Mouse (Mus musculus) spleen, adult 10 weeks (tissue): ENCODE measurements around the gene Marveld1. TPM values are rescaled to one million over a fixed set of nuclear protein-coding genes. Genes with fewer than 3 reads are reported as not detected.

ENCODE experiments used
- polyA plus RNA-seq: library from polyadenylated mRNA; stranded (reverse); fragments of 350-450 nt; fragmentation: Illumina TruSeq; extraction: RNeasy Lipid Tissue Mini Kit (QIAGEN cat#74804); gene quantifications from one replicate; pipeline ENCODE4 v1.2.3, GENCODE M21; 2015; ENCODE audit warnings: low replicate concordance; ENCODE audit not compliant: insufficient read depth

Marveld1 gene
- polyA plus RNA-seq, result 42.8 TPM

DNA sequence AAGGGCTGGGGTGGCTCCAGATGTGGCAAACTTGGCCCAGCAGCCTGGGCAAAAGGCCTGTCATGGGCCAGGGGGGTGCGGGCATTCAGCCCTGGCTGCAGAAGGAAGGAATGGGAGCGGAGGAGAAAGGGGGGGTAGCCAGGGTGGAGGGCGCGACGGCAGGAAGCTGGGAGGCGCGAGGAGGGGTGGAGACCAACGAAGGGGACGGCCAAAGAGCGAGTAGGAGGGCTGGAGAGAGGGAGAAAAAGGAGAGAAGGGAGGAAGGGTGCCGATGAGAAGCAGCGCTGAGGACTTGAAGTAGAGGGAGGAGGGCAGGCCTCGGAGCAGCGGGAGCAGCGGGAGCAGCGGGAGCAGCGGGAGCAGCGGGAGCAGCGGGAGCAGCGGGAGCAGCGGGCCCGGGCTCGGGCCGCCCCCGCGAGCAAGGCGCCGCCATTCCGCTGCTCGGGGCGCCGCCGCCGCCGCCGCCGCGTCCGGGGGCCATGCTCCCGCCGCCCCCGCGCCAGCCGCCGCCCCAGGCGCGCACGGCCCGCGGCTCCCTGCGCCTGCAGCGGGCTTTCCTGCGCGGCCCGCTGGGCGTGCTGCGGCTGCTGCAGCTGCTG is at the start of gene Marveld1:
Gene Marveld1 (plus strand): TSS at position 231 of the 599 bp plus-strand sequence.

DNA sequence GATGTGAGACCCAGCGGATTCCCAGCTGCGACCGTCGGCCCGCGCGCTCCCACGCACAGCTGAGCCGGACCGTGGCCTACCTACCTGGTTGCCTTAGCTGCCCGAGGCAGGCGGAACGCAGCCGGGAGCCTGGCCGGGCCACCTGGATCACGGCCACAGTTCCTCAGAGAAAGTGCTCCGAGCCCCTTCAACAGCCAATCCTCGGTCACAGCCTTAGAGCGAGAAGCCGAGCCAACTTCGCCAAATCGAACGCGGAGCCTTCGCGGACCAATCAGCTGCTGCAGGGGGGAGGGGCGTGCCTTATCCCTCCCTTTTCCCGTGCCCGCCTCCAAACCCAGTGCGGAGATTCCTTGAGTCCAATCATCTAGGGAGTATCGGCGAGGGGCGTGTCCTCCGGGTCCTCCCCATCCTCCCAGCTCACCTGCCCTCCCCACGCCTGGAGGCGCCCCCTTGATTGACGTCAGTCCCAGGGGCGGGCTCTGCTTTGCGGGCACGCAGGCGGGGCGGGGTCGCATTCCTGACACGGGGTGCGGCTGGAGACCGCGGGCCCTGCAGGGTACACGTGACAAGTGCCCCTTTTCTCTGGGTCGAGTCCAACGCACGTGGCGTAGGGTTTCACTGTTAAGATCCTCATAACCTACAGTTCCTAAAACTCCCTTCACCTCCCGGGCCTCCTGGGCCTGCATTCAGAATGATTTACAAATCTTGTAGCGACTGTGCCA is 18.3 kb upstream of the Marveld1 start, which contains the start of gene Avpi1:
Gene Avpi1 (minus strand): TSS at position 273 of the 722 bp plus-strand sequence.

DNA sequence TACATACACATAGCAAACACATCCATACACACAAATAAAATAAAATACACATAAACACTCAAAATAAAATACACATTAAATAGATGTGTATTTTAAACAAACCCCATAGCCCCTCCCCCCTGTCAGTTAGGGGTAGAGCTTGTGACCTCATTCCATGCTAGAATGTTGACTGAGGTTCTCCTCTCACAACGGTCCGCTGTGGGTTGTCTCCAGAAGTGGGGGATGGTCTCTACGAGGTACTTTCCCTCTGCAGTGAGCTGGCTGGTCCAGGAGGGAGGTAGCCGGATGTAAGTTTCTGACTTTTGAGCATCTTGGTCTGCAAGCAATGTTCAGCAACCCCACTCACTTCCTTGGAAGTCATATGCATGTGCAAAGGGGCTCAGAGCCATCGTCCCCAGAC is 16.6 kb downstream of the Marveld1 start, which contains the start of gene Zfyve27:
Gene Zfyve27 (plus strand): TSS at position 188 of the 400 bp plus-strand sequence.

Other genes with a start within 250 kb of the Marveld1 start
- 103 TPM for gene Pgam1, start 235.5 kb upstream of the Marveld1 start, polyA plus RNA-seq
- gene Exosc1, start 214.0 kb upstream of the Marveld1 start, polyA plus RNA-seq, result 43.0 TPM
- gene Zdhhc16, start 213.9 kb upstream of the Marveld1 start, polyA plus RNA-seq, result 57.5 TPM
- 44.2 TPM for gene Mms19, start 166.2 kb upstream of the Marveld1 start, polyA plus RNA-seq
- gene Ubtd1, start 165.6 kb upstream of the Marveld1 start, polyA plus RNA-seq, result 2.3 TPM
- 1.9 TPM for gene Ankrd2, start 111.4 kb upstream of the Marveld1 start, polyA plus RNA-seq
- gene Hoga1, start 101.8 kb upstream of the Marveld1 start, polyA plus RNA-seq, result 1.3 TPM
- gene 4933411K16Rik, start 95.2 kb upstream of the Marveld1 start, polyA plus RNA-seq, result 0.23 TPM
- 0.28 TPM for gene Morn4, start 61.0 kb upstream of the Marveld1 start, polyA plus RNA-seq
- gene Pi4k2a, start 56.9 kb upstream of the Marveld1 start, polyA plus RNA-seq, result 19.3 TPM
- gene Avpi1, start 18.3 kb upstream of the Marveld1 start, polyA plus RNA-seq, result 8.0 TPM
- gene Zfyve27, start 16.6 kb downstream of the Marveld1 start, polyA plus RNA-seq, result 30.0 TPM
- not detected for gene Sfrp5, start 54.9 kb downstream of the Marveld1 start, polyA plus RNA-seq
- not detected for gene Golga7b, start 100.2 kb downstream of the Marveld1 start, polyA plus RNA-seq